Mouse (Mus musculus) heart, postnatal 36 days (tissue): ENCODE measurements around the gene Zbtb9. TPM values are rescaled to one million over a fixed set of nuclear protein-coding genes. Genes with fewer than 3 reads are reported as not detected.

ENCODE experiments used
- DNase-seq, 2 experiments: peaks; one replicate each; pipeline ENCODE4 v3.0.0; 2021 to 2022
- intact Hi-C: fragments of 180-260 bp; cut with DNase I; formaldehyde crosslinking; loops from one replicate; pipeline ENCODE4 v1.15.1; 2025
- total RNA-seq, 2 experiments: library from RNA; stranded (reverse); gene quantifications; 2 replicates each; pipeline ENCODE4 v1.2.3; 2021

Zbtb9 gene
- total RNA-seq, 2 experiments from 2014 or later: 2.1 to 2.6 TPM

DNA sequence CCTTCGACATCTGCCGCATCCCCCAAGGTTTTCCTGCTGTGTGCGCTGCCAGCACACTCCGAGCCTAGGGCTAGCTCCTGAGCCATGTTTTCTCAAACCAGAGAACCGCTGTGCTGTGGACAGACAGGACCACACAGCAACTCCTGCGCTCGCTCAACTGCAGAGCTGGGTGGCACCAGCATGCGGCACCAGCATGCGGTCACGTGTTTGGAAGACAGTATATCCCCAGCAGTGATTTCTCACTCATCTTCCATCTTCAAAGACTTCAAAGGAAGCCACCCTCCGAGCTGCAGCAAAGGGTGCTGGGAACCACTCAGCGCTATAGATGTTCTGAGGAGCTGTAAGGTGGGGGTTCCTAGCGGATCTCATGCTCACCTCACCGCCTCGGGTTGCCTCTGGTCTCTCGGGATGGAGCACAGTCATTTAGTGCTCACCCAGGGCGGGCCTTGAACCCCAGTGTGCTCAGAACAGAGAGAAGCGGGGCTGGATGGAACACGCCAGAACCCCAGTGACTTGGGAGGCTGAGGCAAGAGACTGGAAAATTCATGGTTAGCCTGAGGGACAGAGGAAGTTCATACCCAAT is 32.0 kb downstream of the Zbtb9 start:
- no peak for DNase-seq
- intact Hi-C loops: no loop called here

DNA sequence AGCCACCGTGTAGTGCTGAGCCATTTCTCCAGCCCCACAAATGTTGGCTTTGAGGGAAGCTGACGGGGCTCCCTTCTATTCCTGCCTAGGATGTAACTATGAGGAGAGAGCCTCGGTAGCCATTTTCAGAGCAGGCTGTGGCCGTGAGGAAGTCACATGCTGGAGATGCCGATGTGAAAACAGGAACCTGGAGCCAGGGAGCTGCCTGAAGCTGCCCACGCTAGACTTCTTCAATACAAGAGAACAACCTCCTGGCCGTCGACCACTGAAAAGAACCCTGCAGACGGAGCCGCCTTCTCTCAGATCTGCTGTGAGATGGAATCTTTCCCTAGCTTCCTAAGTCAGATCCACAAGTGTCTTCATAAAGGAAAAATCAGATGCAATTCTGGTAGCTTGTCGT is 32.7 kb downstream of the Zbtb9 start:
- DNase-seq: no peak
- intact Hi-C loops: no loop called here

GRCm38 (mm10) chr17:27008277-27008676 is 35.3 kb downstream of the Zbtb9 start:
- intact Hi-C loops: no loop called here
- no peak for DNase-seq

GRCm38 (mm10) chr17:27011167-27011566 is 38.2 kb downstream of the Zbtb9 start:
- intact Hi-C loops: no loop called here

GRCm38 (mm10) chr17:27011998-27012672 is 39.2 kb downstream of the Zbtb9 start:
- DNase-seq: no peak
- intact Hi-C loops: no loop called here

More at GRCm38 (mm10) chr17:27011167-27011566, 38.2 kb downstream of the Zbtb9 start:
- no peak for DNase-seq

DNA sequence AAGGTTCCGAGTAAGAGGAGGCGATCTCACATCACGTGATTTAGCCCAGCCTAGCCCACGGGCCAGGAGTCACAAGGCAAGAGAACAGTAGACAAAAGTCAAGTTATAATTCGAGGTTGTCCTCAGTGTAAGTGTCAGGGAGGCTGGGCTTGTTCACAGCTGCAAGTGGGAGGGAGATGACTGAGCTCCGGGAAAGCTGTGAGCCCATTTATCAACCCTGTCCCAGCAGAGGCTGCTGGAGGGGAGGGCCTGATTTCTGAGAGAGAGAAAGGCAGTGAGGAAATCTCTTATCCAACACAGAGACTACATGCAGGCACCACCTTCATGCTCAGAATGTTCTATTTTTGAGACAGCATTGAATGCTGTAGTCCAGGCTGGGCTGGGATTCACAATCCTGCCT is 39.9 kb downstream of the Zbtb9 start:
- DNase-seq: no peak
- intact Hi-C loops: no loop called here

- intact Hi-C loops: no loop called here
- DNase-seq: peak; percentile 87 to 91
These were observed 44.9 kb downstream of the Zbtb9 start for GRCm38 (mm10) chr17:27017564-27018499.

DNA sequence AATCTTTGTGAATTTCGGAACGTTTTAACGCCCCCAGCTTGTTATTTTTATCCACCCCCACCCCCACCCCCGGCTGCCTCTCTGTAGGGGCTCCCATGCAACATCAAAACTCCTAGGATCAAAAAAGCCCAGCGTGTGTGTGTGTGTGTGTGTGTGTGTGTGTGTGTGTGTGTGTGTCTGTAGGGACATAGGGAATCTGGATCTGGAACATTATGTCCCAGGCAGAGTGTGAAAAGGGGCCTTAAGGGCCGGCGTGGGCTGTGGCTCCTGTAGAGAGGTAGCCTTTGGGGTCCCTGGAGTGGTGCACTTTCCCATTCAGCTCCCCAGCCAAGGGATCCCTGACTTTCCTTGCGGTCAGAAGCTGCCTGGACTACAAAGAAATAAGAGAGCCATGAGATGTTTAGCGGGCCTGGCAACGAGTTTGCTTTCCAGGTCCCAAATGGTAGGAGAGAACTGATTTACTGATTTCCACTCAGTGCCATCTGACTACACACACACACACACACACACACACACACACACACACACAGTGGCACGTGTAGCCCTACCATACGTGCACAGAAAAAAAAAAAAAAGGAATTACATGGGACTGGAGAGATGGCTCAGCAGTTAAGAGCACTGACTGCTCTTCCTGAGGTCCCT is 45.7 kb downstream of the Zbtb9 start:
- intact Hi-C loops: no loop called here
- DNase-seq: no peak

DNA sequence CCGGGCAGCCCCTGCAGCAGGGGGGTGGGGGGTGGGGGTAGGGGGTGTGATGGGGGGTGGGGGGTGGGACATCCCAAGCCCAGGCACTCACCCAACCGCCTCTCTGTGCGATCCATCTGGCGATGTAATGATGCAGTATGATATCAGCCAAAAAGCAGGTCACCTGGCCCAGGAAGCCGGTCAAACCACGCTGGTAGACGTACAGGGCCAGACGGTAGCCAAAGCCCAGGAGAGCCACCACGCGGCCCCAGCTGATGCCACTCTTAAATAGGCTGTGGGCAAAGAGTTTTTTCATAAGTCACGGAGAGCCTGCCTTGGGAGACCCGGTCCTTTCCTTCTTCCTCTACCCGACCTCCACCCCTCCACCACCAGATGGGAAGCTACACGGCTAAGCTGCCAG is 48.1 kb downstream of the Zbtb9 start:
- intact Hi-C loops: no loop called here

GRCm38 (mm10) chr17:27021736-27022135 is 48.8 kb downstream of the Zbtb9 start:
- DNase-seq: no peak
- intact Hi-C loops: no loop called here

More for the DNA sequence above, 48.1 kb downstream of the Zbtb9 start:
- DNase-seq: no peak

DNA sequence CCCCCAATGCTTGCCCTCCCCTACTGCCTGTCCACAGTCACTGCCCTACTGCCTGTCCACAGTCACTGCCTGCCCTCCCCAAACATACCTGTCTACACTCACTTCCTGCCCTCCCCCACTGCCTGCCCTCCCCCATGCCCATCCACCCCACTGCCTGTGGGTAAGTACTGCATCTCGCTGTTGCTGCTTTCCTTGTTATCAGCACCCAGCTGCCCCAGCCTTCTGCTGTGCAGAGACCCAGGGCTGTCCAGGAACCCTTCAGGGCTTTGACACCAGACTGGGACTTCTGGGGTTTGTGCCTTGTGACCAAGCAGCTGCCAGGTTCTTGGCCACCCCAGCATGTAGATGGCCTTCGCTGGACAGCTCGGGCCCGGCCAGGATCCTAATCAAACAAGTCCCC is 50.4 kb downstream of the Zbtb9 start:
- intact Hi-C loops: no loop called here
- DNase-seq: no peak

GRCm38 (mm10) chr17:27025326-27025902 is 52.4 kb downstream of the Zbtb9 start:
- intact Hi-C loops: loop anchor here (5.0 kb wide), 2 partner anchors 93 to 108 kb away; partner anchors contain the start of genes Kifc5b and Phf1

DNA sequence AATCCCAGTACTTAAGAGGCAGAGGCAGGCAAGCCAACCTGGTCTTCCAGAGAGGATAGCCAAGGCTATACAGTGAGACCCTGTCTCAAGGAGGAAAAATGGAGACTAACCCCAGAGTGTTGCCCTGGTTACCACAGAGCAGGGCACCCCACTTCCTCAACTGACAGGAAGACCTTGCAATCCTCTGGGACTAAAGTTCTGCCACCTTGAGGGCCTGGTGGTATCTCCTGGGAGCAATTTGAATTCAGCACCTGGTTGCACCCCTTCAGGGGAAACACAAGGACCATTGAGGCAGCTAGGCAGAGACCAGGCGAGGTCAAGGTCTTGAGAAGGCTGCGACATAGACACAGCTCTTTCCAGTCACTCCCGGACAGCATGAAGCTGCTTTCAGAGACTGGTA is 53.0 kb downstream of the Zbtb9 start:
- intact Hi-C loops: loop anchor here (5.0 kb wide), 2 partner anchors 94 to 109 kb away; partner anchors contain the start of genes Kifc5b and Phf1
- DNase-seq: no peak

More at GRCm38 (mm10) chr17:27025326-27025902, 52.4 kb downstream of the Zbtb9 start:
- DNase-seq: no peak

- peak; percentile 56 to 57 for DNase-seq
These were observed 54.7 kb downstream of the Zbtb9 start for GRCm38 (mm10) chr17:27027460-27028283.

GRCm38 (mm10) chr17:27028284-27028795 is 55.4 kb downstream of the Zbtb9 start:
- intact Hi-C loops: loop anchor here (5.0 kb wide), 2 partner anchors 96 to 111 kb away; partner anchors contain the start of genes Kifc5b and Phf1
- peak; percentile 91 for DNase-seq

More at GRCm38 (mm10) chr17:27027460-27028283, 54.7 kb downstream of the Zbtb9 start:
- intact Hi-C loops: loop anchor here (5.0 kb wide), 2 partner anchors 95 to 110 kb away; partner anchors contain the start of genes Kifc5b and Phf1

GRCm38 (mm10) chr17:27028909-27029308 is 55.9 kb downstream of the Zbtb9 start, which contains the start of gene Bak1:
TSS of gene Bak1 (minus strand) at chr17:27029009.
- intact Hi-C loops: loop anchor here (5.0 kb wide), 2 partner anchors 97 to 112 kb away; partner anchors contain the start of genes Kifc5b and Phf1
- no peak for DNase-seq

DNA sequence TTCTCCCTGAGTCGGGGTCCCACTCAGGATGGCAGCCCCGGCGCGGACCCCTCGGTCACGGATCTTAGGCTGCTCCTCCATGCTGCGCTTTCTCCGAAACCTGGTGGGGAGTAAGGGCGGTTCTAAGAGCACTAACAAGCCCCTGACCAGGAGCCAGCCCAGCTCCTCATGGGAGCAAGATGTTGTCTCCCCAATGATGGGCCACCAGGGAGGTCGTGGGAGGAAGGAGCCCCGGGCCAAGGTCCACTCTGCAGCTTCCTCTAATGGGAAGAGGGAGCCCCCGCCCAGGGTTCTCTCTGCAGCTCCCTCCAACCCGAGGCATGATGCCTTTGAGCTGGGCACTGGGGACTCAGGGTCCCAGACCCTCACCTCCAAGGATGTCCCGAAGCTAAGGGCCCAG is 56.5 kb downstream of the Zbtb9 start:
- intact Hi-C loops: loop anchor here (5.0 kb wide), 2 partner anchors 97 to 112 kb away; partner anchors contain the start of genes Kifc5b and Phf1
- no peak for DNase-seq

DNA sequence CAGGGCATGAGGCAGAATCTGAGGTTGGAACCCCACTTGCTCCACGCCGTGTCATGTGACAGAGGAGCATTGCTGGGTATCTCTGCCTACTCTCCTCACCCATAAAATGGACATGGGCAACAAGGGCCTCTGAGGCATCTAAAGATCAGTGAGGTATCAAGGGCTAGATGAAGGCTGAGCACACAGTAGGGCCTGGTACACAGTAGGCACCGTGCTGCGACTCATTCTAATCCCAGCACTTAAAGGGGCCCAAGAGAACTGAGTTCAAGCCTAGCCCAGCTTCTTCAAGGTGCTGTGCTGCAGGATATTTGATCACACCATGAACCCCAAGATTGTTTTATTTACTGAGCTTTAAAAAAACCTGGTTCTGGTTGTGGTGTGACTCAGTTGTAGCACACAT is 57.9 kb downstream of the Zbtb9 start:
- no peak for DNase-seq
- intact Hi-C loops: loop anchor here (5.0 kb wide), 3 partner anchors 156 to 491 kb away; partner anchors contain the start of genes Grm4 and Lemd2
